Mouse (Mus musculus): ENCODE data around the gene Rnf214. TPM values are rescaled to one million over a fixed set of nuclear protein-coding genes. Genes with fewer than 3 reads are reported as not detected.
A peak's percentile ranks its signal among the peaks of the same experiment; 100 is the strongest.

Gene Rnf214
- polyA plus RNA-seq, 1 experiment from 2014 or later: 93.2 TPM

GRCm38 (mm10) chr9:45843007-45843406, 63.7 kb downstream of the Rnf214 start:
- WGBS: 85% methylated on average over 5 of the region's 5 CpGs
- H3K4me3 ChIP-seq: no peak overlapping the region
- H3K4me1 ChIP-seq: peaks cover 42% of the 10 kb centered on the region
- no peak overlapping the region for H3K9ac ChIP-seq
- H3K36me3 ChIP-seq: 0 out of 2 replicates have a peak, but pooled peaks cover 3% of the 10 kb centered on the region
- no peaks in the 10 kb centered on the region for H3K27me3 ChIP-seq
- no peak overlapping the region for H3K4me2 ChIP-seq (replicated peaks)
- no peaks in the 10 kb centered on the region for H3K9me3 ChIP-seq (replicated peaks)
- H3K27ac ChIP-seq: no peak overlapping the region
- no peak for ATAC-seq (ENCODE audit: low FRiP score)

DNA sequence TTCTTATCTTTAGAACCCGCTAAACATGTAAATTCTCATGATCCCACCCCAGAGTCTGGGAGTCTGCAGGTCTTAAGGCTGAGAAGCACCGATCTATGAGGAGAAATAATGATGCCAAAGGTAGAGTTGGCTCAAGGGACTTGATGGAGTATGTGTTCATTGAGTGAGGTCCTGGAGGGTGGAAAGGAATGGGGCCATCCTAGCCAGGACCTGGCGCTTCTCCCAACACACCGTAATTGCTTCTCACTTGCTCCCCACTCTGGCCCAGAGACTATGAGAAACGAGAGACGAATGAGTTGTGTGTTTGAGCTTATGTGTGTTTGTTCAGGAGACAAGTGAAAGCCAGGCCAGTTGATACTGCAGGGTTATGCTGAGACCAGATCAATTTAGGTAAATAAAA, 65.3 kb downstream of the Rnf214 start:
- peaks cover 37% of the 10 kb centered on the region for H3K4me1 ChIP-seq
- no peak overlapping the region for H3K4me3 ChIP-seq
- H3K4me2 ChIP-seq (replicated peaks): peak overlapping the region; percentile 97; the same call in 1 of the 2 replicates
- H3K36me3 ChIP-seq: no peaks in the 10 kb centered on the region
- H3K27me3 ChIP-seq: no peaks in the 10 kb centered on the region
- no peak overlapping the region for H3K27ac ChIP-seq
- 85% methylated on average over 6 of the region's 6 CpGs for WGBS
- no peak overlapping the region for H3K9ac ChIP-seq
- ATAC-seq (ENCODE audit: low FRiP score): no peak
- H3K9me3 ChIP-seq (replicated peaks): no peaks in the 10 kb centered on the region

DNA sequence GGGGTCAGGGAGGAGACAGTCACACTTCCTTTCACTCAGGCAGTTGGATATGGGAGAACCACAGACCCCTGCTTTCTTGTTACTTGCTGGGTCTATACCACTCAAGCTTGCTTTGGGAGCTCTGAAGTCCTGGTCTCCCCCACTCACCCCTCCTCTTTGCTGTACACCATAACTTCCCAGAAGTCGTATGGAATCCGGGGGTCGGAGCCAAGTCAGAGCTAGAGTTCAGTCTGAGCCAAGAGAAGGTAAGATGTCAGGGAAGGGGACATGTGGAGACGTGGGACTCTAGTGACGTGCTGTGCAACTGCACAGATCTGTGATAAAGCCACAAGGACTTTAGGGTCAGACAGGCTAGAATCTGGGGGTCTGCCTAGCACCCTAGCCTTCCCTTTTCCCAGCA, 66.4 kb downstream of the Rnf214 start:
- 78% methylated on average over 5 of the region's 5 CpGs for WGBS
- Histone ChIP-seq H3K27me3 (no peaks in the 10 kb centered on the region), H3K4me2 (replicated peaks) (peak overlapping the region; percentile 97), H3K9me3 (replicated peaks) (no peaks in the 10 kb centered on the region), H3K27ac (no peak overlapping the region), H3K36me3 (no peaks in the 10 kb centered on the region), H3K9ac (peak overlapping the region; percentile 87), H3K4me3 (peak overlapping the region; percentile 90; the same call in 1 of the 2 replicates), H3K4me1 (peaks cover 37% of the 10 kb centered on the region)
- no peak for ATAC-seq (ENCODE audit: low FRiP score)

- H3K9me3 ChIP-seq (replicated peaks): no peaks in the 10 kb centered on the region
- H3K9ac ChIP-seq: peak overlapping the region; percentile 87
- no peak for ATAC-seq (ENCODE audit: low FRiP score)
- WGBS: 77% methylated on average over 7 of the region's 7 CpGs
- peak overlapping the region; percentile 97 for H3K4me2 ChIP-seq (replicated peaks)
- no peaks in the 10 kb centered on the region for H3K36me3 ChIP-seq
- H3K4me3 ChIP-seq: peak overlapping the region; percentile 90
- no peaks in the 10 kb centered on the region for H3K27me3 ChIP-seq
- H3K4me1 ChIP-seq: peaks cover 37% of the 10 kb centered on the region
- no peak overlapping the region for H3K27ac ChIP-seq
Observed at GRCm38 (mm10) chr9:45839982-45840300, 66.8 kb downstream of the Rnf214 start.

GRCm38 (mm10) chr9:45839139-45839981, 67.4 kb downstream of the Rnf214 start:
- WGBS: 13% methylated on average over 17 of the region's 17 CpGs
- Histone ChIP-seq H3K4me1 (peaks cover 37% of the 10 kb centered on the region), H3K27ac (peak overlapping the region; percentile 80)

GRCm38 (mm10) chr9:45838434-45839138, 68.1 kb downstream of the Rnf214 start, which contains the start of gene Bace1:
Bace1 (plus strand) TSS chr9:45838580.
- 0% methylated on average over 40 of the region's 40 CpGs for WGBS
- no peaks in the 10 kb centered on the region for H3K36me3 ChIP-seq
- H3K9ac ChIP-seq: peak within 1 kb of the TSS; percentile 87
- peaks cover 37% of the 10 kb centered on the region for H3K4me1 ChIP-seq
- peak within 1 kb of the TSS; percentile 80 for H3K27ac ChIP-seq
- no peaks in the 10 kb centered on the region for H3K27me3 ChIP-seq
- H3K9me3 ChIP-seq (replicated peaks): no peaks in the 10 kb centered on the region
- ATAC-seq (ENCODE audit: low FRiP score): peak; percentile 91
- peak within 1 kb of the TSS; percentile 97 for H3K4me2 ChIP-seq (replicated peaks)
- H3K4me3 ChIP-seq: peak within 1 kb of the TSS; percentile 90

More at GRCm38 (mm10) chr9:45839139-45839981, 67.4 kb downstream of the Rnf214 start:
- Histone ChIP-seq H3K4me2 (replicated peaks) (peak overlapping the region; percentile 97), H3K4me3 (peak overlapping the region; percentile 90), H3K9ac (peak overlapping the region; percentile 87), H3K36me3 (no peaks in the 10 kb centered on the region), H3K27me3 (no peaks in the 10 kb centered on the region), H3K9me3 (replicated peaks) (no peaks in the 10 kb centered on the region)
- ATAC-seq (ENCODE audit: low FRiP score): peak; percentile 44; the same call in 1 of the 2 replicates

DNA sequence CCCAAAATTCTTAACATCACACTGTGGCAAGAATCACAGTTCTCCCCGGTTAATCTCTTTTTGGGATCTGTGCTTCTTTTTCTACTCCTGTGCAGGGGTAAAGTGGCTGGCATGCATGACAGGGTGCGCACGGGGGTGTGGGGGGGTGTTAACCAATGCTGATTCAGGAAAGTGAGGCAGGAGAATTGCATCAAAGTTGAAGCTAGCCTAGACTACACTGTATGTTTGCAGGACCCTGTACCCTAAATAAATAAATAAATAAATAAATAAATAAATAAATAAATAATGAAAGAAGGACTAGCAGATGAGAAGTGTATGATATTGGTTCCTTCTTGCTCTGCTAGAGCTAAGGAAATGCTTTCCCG, 68.7 kb downstream of the Rnf214 start:
- ATAC-seq (ENCODE audit: low FRiP score): peak; percentile 50
- peak overlapping the region; percentile 97 for H3K4me2 ChIP-seq (replicated peaks)
- H3K27ac ChIP-seq: no peak overlapping the region
- no peaks in the 10 kb centered on the region for H3K36me3 ChIP-seq
- H3K9ac ChIP-seq: no peak overlapping the region
- 25% methylated on average over 4 of the region's 4 CpGs for WGBS
- no peaks in the 10 kb centered on the region for H3K9me3 ChIP-seq (replicated peaks)
- H3K27me3 ChIP-seq: no peaks in the 10 kb centered on the region
- peak overlapping the region; percentile 90; the same call in 1 of the 2 replicates for H3K4me3 ChIP-seq
- H3K4me1 ChIP-seq: peaks cover 37% of the 10 kb centered on the region

DNA sequence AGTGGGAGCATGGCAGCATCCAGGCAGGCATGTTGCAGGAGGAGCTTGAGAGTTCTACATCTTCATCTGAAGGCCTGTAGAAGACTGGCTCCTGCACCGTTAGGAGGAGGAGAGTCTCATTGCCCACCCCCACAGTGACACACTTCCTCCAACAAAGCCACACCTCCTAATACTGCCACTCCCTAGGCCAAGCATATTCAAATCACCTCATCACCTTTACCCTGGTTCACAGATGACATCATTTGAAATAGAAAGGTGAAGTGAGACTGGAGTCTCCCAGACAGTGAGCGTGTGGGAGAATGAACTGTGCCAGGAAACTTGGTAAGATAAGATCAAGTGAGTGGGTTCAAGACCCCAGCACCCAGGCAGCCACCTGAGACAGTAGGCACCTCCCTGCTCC, 73.2 kb downstream of the Rnf214 start:
- Histone ChIP-seq H3K4me1 (0 out of 2 replicates have a peak, but pooled peaks cover 2% of the 10 kb centered on the region), H3K4me2 (replicated peaks) (no peak overlapping the region), H3K9me3 (replicated peaks) (0 out of 2 replicates have a peak, but pooled peaks cover 4% of the 10 kb centered on the region), H3K9ac (no peak overlapping the region), H3K4me3 (no peak overlapping the region), H3K27me3 (no peaks in the 10 kb centered on the region), H3K36me3 (no peaks in the 10 kb centered on the region), H3K27ac (no peak overlapping the region)
- 82% methylated on average over 2 of the region's 2 CpGs for WGBS
- ATAC-seq (ENCODE audit: low FRiP score): no peak

DNA sequence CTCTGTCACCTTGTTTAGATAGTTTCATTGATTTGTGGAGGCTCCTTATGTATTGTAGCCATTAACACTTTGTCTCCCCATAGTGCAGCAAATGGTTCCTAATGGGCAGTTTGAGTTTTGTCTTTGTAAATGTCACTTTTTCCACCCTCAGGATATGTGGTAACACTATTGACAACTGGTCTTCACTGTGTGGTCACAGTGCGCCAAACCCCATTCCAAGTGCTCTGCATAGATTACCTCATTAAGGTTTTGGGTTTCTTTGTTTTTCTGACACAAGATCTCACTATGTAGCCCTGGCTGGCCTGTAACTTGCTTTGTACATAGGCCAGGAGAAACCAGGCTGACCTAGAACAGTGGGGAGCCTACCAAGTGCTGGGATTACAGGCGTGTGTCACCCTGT, 73.8 kb downstream of the Rnf214 start:
- 85% methylated on average over 2 of the region's 2 CpGs for WGBS
- H3K9me3 ChIP-seq (replicated peaks): 0 out of 2 replicates have a peak, but pooled peaks cover 4% of the 10 kb centered on the region
- no peak overlapping the region for H3K4me3 ChIP-seq
- no peaks in the 10 kb centered on the region for H3K27me3 ChIP-seq
- H3K9ac ChIP-seq: no peak overlapping the region
- H3K27ac ChIP-seq: no peak overlapping the region
- no peak for ATAC-seq (ENCODE audit: low FRiP score)
- no peaks in the 10 kb centered on the region for H3K36me3 ChIP-seq
- H3K4me1 ChIP-seq: peaks cover 2% of the 10 kb centered on the region; the same call in 1 of the 2 replicates
- no peak overlapping the region for H3K4me2 ChIP-seq (replicated peaks)

- 31% methylated on average over 10 of the region's 10 CpGs for WGBS
- Histone ChIP-seq H3K4me2 (replicated peaks) (peak overlapping the region; percentile 84), H3K36me3 (no peaks in the 10 kb centered on the region), H3K9ac (no peak overlapping the region), H3K4me1 (peaks cover 12% of the 10 kb centered on the region), H3K27ac (no peak overlapping the region), H3K9me3 (replicated peaks) (0 out of 2 replicates have a peak, but pooled peaks cover 4% of the 10 kb centered on the region), H3K27me3 (no peaks in the 10 kb centered on the region), H3K4me3 (peak overlapping the region; percentile 51; the same call in 1 of the 2 replicates)
- peak; percentile 67 for ATAC-seq (ENCODE audit: low FRiP score)
Observed at GRCm38 (mm10) chr9:45829107-45829506, 77.6 kb downstream of the Rnf214 start.

DNA sequence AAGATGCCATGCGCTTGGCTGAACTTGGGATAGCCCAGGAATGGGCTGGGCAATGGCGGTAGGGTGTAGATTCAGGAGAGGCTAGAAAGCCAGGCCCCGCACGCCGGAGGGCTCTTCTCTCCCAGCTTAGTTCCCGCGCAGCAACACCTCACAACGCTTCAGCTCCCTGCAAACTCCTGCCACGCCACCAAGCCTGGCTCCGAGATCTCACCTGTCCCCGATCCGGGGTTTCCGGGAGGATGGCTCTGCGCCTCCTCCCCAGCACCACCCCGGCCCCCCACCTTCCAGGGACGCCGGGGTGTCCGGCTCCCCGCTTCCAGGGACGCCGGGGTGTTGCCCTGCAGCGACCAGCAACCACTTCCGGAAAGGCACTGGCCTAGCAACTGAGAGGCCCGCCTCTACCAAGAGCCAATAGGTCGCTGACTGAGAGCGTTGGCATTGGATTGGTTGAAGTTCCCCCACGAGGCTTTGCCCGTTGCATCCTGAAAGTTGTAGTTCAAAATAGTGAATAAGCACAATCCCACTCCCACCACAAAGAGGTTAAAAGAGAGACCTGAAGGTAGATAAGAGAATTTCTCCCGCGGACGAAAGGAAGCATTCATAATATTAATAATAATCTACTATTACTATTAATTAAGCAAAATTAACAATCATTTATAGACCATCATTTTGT, 78.3 kb downstream of the Rnf214 start, which contains the start of gene Cep164:
Gene Cep164, minus strand, starts transcription at position 401 of the 673 bp plus-strand sequence.
- H3K9me3 ChIP-seq (replicated peaks): 0 out of 2 replicates have a peak, but pooled peaks cover 4% of the 10 kb centered on the region
- H3K36me3 ChIP-seq: peaks cover 4% of the 10 kb centered on the region
- H3K27ac ChIP-seq: peak within 1 kb of the TSS; percentile 0; the same call in 1 of the 2 replicates
- peak within 1 kb of the TSS; percentile 51 for H3K4me3 ChIP-seq
- peak; percentile 97 for ATAC-seq (ENCODE audit: low FRiP score)
- H3K9ac ChIP-seq: peak within 1 kb of the TSS; percentile 61
- WGBS: under 1% methylated on average over 31 of the region's 31 CpGs
- no peaks in the 10 kb centered on the region for H3K27me3 ChIP-seq
- H3K4me1 ChIP-seq: peaks cover 12% of the 10 kb centered on the region
- peak within 1 kb of the TSS; percentile 84 for H3K4me2 ChIP-seq (replicated peaks)

Data from hindbrain, embryonic 12.5 days (tissue).